Mouse (Mus musculus) frontal cortex, postnatal 25 days (tissue): ENCODE results near the gene Tmem202.

Experiments used
- DNase-seq, 2 experiments: peaks; one replicate each; pipeline ENCODE4 v3.0.0; 2022; ENCODE audit warnings: low spot score in 2 of 2

Tmem202 gene

GRCm38 (mm10) chr9:59533422-59533821 lies 6.2 kb downstream of the Tmem202 start:
- no peak for DNase-seq

GRCm38 (mm10) chr9:59531645-59532044 lies 8.0 kb downstream of the Tmem202 start:
- no peak for DNase-seq

- no peak for DNase-seq
These were observed 11.4 kb downstream of the Tmem202 start for GRCm38 (mm10) chr9:59528274-59528673.

GRCm38 (mm10) chr9:59527580-59527979 lies 12.1 kb downstream of the Tmem202 start:
- DNase-seq: no peak

GRCm38 (mm10) chr9:59526727-59527126 lies 12.9 kb downstream of the Tmem202 start:
- DNase-seq: no peak

GRCm38 (mm10) chr9:59522906-59523305 lies 16.7 kb downstream of the Tmem202 start:
- no peak for DNase-seq

- DNase-seq: no peak
These were observed 20.3 kb downstream of the Tmem202 start for GRCm38 (mm10) chr9:59519396-59519795.

- peak in 1 of 2 experiments; percentile 33 for DNase-seq
These were observed 20.7 kb downstream of the Tmem202 start for GRCm38 (mm10) chr9:59518976-59519375.

GRCm38 (mm10) chr9:59517127-59517526 lies 22.5 kb downstream of the Tmem202 start:
- DNase-seq: no peak

- no peak for DNase-seq
These were observed 24.6 kb downstream of the Tmem202 start for GRCm38 (mm10) chr9:59515069-59515468.

GRCm38 (mm10) chr9:59512381-59512780 lies 27.3 kb downstream of the Tmem202 start:
- DNase-seq: no peak

GRCm38 (mm10) chr9:59508146-59508545 lies 31.5 kb downstream of the Tmem202 start:
- DNase-seq: no peak

GRCm38 (mm10) chr9:59487331-59487730 lies 52.3 kb downstream of the Tmem202 start:
- DNase-seq: no peak

- DNase-seq: peak; percentile 98 to 99
These were observed 53.0 kb downstream of the Tmem202 start, which contains the start of gene Arih1 for GRCm38 (mm10) chr9:59486549-59487065. Arih1 (minus strand) TSS chr9:59486618.

GRCm38 (mm10) chr9:59486076-59486518 lies 53.5 kb downstream of the Tmem202 start:
- DNase-seq: peak in 1 of 2 experiments; percentile 36

GRCm38 (mm10) chr9:59485511-59486075 lies 54.1 kb downstream of the Tmem202 start:
- peak; percentile 28 to 41 for DNase-seq

GRCm38 (mm10) chr9:59484760-59485159 lies 54.9 kb downstream of the Tmem202 start:
- no peak for DNase-seq

- DNase-seq: no peak
These were observed 57.2 kb downstream of the Tmem202 start for GRCm38 (mm10) chr9:59482419-59482818.

- DNase-seq: no peak
These were observed 63.0 kb downstream of the Tmem202 start for GRCm38 (mm10) chr9:59476617-59477016.

- no peak for DNase-seq
These were observed 64.8 kb downstream of the Tmem202 start for GRCm38 (mm10) chr9:59474838-59475237.

- no peak for DNase-seq
These were observed 66.5 kb downstream of the Tmem202 start for GRCm38 (mm10) chr9:59473171-59473570.

- DNase-seq: no peak
These were observed 70.2 kb downstream of the Tmem202 start for GRCm38 (mm10) chr9:59469446-59469845.
